Mouse (Mus musculus) gastrocnemius, postnatal 36 days (tissue): ENCODE results near the gene Eif3m. TPM values are rescaled to one million over a fixed set of nuclear protein-coding genes. Genes with fewer than 3 reads are reported as not detected.

ENCODE experiments used
- DNase-seq, 2 experiments: peaks; one replicate each; pipeline ENCODE4 v3.0.0; 2022
- intact Hi-C: fragments of 180-260 bp; cut with DNase I; formaldehyde crosslinking; loops from one replicate; pipeline ENCODE4 v1.15.1; 2025
- total RNA-seq, 2 experiments: library from RNA; stranded (reverse); gene quantifications; 2 replicates each; pipeline ENCODE4 v1.2.3; 2021

The Eif3m gene
- total RNA-seq, 2 experiments from 2014 or later = 94.7 to 97.5 TPM

- intact Hi-C loops = no loop called here
- no peak for DNase-seq
These were observed 2.6 kb upstream of the Eif3m start for GRCm38 (mm10) chr2:105019457-105019856.

- intact Hi-C loops = no loop called here
These were observed 922 bp upstream of the Eif3m start for GRCm38 (mm10) chr2:105017802-105018201.

GRCm38 (mm10) chr2:105016192-105016966 lies 501 bp downstream of the Eif3m start:
- DNase-seq = no peak
- intact Hi-C loops = no loop called here

More at GRCm38 (mm10) chr2:105017802-105018201, 922 bp upstream of the Eif3m start:
- DNase-seq = no peak

- intact Hi-C loops = no loop called here
- no peak for DNase-seq
These were observed 9.6 kb downstream of the Eif3m start for GRCm38 (mm10) chr2:105007236-105007635.

- intact Hi-C loops = no loop called here
These were observed 20.7 kb downstream of the Eif3m start for GRCm38 (mm10) chr2:104996201-104996600.

GRCm38 (mm10) chr2:104994436-104994835 lies 22.4 kb downstream of the Eif3m start:
- intact Hi-C loops = no loop called here
- no peak for DNase-seq

More at GRCm38 (mm10) chr2:104996201-104996600, 20.7 kb downstream of the Eif3m start:
- no peak for DNase-seq

- no peak for DNase-seq
- intact Hi-C loops = no loop called here
These were observed 27.9 kb downstream of the Eif3m start for GRCm38 (mm10) chr2:104988974-104989373.

- intact Hi-C loops = no loop called here
- no peak for DNase-seq
These were observed 31.1 kb downstream of the Eif3m start for GRCm38 (mm10) chr2:104985796-104986195.

GRCm38 (mm10) chr2:104981712-104982111 lies 35.2 kb downstream of the Eif3m start:
- intact Hi-C loops = no loop called here
- DNase-seq = no peak

- DNase-seq = no peak
- intact Hi-C loops = no loop called here
These were observed 52.4 kb downstream of the Eif3m start for GRCm38 (mm10) chr2:104964492-104964891.

Other genes with a start within 250 kb of the Eif3m start
- 10 to 100 TPM; 50.3 to 58.0 TPM for gene Qser1, start 200.3 kb downstream of the Eif3m start, total RNA-seq
- gene Prrg4, start 167.2 kb downstream of the Eif3m start, total RNA-seq = under 1 TPM in 1 of 2 experiments, not detected in 1; 0.25 TPM
- gene Ccdc73, start 149.3 kb downstream of the Eif3m start, total RNA-seq = 1 to 10 TPM; 2.9 to 4.6 TPM
- gene Gm11060, start 74.9 kb upstream of the Eif3m start, total RNA-seq = not detected
- under 1 TPM in 1 of 2 experiments, not detected in 1; 0.15 TPM for gene Wt1, start 109.4 kb upstream of the Eif3m start, total RNA-seq
- gene Them7, start 207.2 kb upstream of the Eif3m start, total RNA-seq = not detected